Mouse (Mus musculus) spleen, adult 2 months (tissue): ENCODE results near the gene Gabrr2. TPM values are rescaled to one million over a fixed set of nuclear protein-coding genes. Genes with fewer than 3 reads are reported as not detected.

ENCODE experiments used
- DNase-seq, 2 experiments: peaks; one replicate each; pipeline versions ENCODE4 v3.0.0 to v3.0.0-alpha.2; 2012 to 2021; ENCODE audit warnings: low spot score in 2 of 2, low read depth in 1 of 2
- H3K27ac ChIP-seq: fragments of 200-500 bp; 2 replicates; pipeline ENCODE4 v1.5.1; 2012; ENCODE audit warnings: low read length, inconsistent platforms; ENCODE audit not compliant: insufficient read depth
- H3K27me3 ChIP-seq: fragments of 200-500 bp; 2 replicates; pipeline ENCODE4 v1.6.1; 2012; ENCODE audit warnings: mild to moderate bottlenecking, moderate library complexity, low read length, inconsistent platforms; ENCODE audit not compliant: control insufficient read depth, insufficient read depth
- H3K36me3 ChIP-seq: fragments of 200-500 bp; 2 replicates; pipeline ENCODE4 v1.6.1; 2012; ENCODE audit warnings: mild to moderate bottlenecking, low read length, inconsistent platforms; ENCODE audit not compliant: control insufficient read depth, insufficient read depth
- H3K4me1 ChIP-seq: fragments of 200-500 bp; 2 replicates; pipeline ENCODE4 v1.6.1; 2011; ENCODE audit warnings: inconsistent platforms; ENCODE audit not compliant: control insufficient read depth, insufficient read depth, insufficient read length
- H3K4me3 ChIP-seq: fragments of 200-500 bp; 2 replicates; pipeline ENCODE4 v1.5.1; 2011; ENCODE audit warnings: mild to moderate bottlenecking, inconsistent platforms; ENCODE audit not compliant: insufficient read depth, insufficient read length; ENCODE audit errors: extremely low read depth
- CTCF ChIP-seq: fragments of 200-500 bp; IDR thresholded peaks from 2 replicates; pipeline ENCODE4 v1.5.1; 2011; ENCODE audit warnings: mild to moderate bottlenecking, inconsistent platforms; ENCODE audit not compliant: insufficient read depth, insufficient read length, insufficient replicate concordance; ENCODE audit errors: extremely low read depth
- POLR2A ChIP-seq: fragments of 200-500 bp; IDR thresholded peaks from 2 replicates; pipeline ENCODE4 v1.6.1; 2011; ENCODE audit warnings: low read depth, low read length, inconsistent platforms
- WGBS: fragments of 180-500 bp; shearing (Covaris S2); methylation state at CpG from one replicate; pipeline ENCODE4 v1.1.7; 2018; 5-methylcytosine and 5-hydroxymethylcytosine counted together
- polyA plus RNA-seq: library from polyadenylated mRNA; depleted of rRNA; stranded (reverse); fragments of >200 nt; gene quantifications from 2 replicates; pipeline ENCODE4 v1.2.3, GENCODE M21; 2012

Gabrr2 gene
- polyA plus RNA-seq, 1 experiment, result 3.2 TPM

GRCm38 (mm10) chr4:33056317-33056716 lies 6.5 kb upstream of the Gabrr2 start:
- Histone ChIP-seq H3K36me3 (no peaks in the 10 kb centered on the region; the same call in 1 of the 2 replicates), H3K4me3 (no peak overlapping the region), H3K4me1 (no peaks in the 10 kb centered on the region), H3K27me3 (no peaks in the 10 kb centered on the region), H3K27ac (no peak overlapping the region)
- WGBS, result 92% methylated on average over 1 of the region's 1 CpGs
- no peak for DNase-seq
- TF ChIP-seq POLR2A (no peak), CTCF (no peak)

- Histone ChIP-seq H3K27me3 (no peaks in the 10 kb centered on the region), H3K36me3 (no peaks in the 10 kb centered on the region), H3K4me1 (no peaks in the 10 kb centered on the region), H3K4me3 (no peak overlapping the region), H3K27ac (peak overlapping the region; percentile 8; the same call in 1 of the 2 replicates)
- WGBS, result 92% methylated on average over 11 of the region's 11 CpGs
- no peak for DNase-seq
- no peak for TF ChIP-seq POLR2A
- TF ChIP-seq CTCF, result no peak
These were observed 4.7 kb upstream of the Gabrr2 start for GRCm38 (mm10) chr4:33057890-33058687.

- DNase-seq, result no peak
- 57% methylated on average over 7 of the region's 7 CpGs for whole genome bisulfite sequencing
- Histone ChIP-seq H3K27me3 (no peaks in the 10 kb centered on the region), H3K4me3 (no peak overlapping the region), H3K36me3 (no peaks in the 10 kb centered on the region), H3K4me1 (no peaks in the 10 kb centered on the region), H3K27ac (no peak overlapping the region)
- TF ChIP-seq POLR2A (no peak), CTCF (no peak)
These were observed 1.6 kb upstream of the Gabrr2 start for GRCm38 (mm10) chr4:33061158-33061557.

GRCm38 (mm10) chr4:33064986-33065385 lies 2.2 kb downstream of the Gabrr2 start:
- Histone ChIP-seq H3K27me3 (no peaks in the 10 kb centered on the region), H3K36me3 (no peaks in the 10 kb centered on the region), H3K4me3 (no peak overlapping the region), H3K27ac (no peak overlapping the region), H3K4me1 (no peaks in the 10 kb centered on the region)
- TF ChIP-seq POLR2A (no peak), CTCF (no peak)
- DNase-seq, result no peak
- WGBS, result 89% methylated on average over 6 of the region's 6 CpGs

- Histone ChIP-seq H3K27me3 (no peaks in the 10 kb centered on the region), H3K27ac (no peak overlapping the region), H3K36me3 (no peaks in the 10 kb centered on the region), H3K4me1 (no peaks in the 10 kb centered on the region), H3K4me3 (no peak overlapping the region)
- 81% methylated on average over 14 of the region's 14 CpGs for WGBS
- no peak for DNase-seq
- TF ChIP-seq POLR2A, result no peak
- no peak for TF ChIP-seq CTCF
These were observed 3.6 kb downstream of the Gabrr2 start for GRCm38 (mm10) chr4:33066223-33066960.

DNA sequence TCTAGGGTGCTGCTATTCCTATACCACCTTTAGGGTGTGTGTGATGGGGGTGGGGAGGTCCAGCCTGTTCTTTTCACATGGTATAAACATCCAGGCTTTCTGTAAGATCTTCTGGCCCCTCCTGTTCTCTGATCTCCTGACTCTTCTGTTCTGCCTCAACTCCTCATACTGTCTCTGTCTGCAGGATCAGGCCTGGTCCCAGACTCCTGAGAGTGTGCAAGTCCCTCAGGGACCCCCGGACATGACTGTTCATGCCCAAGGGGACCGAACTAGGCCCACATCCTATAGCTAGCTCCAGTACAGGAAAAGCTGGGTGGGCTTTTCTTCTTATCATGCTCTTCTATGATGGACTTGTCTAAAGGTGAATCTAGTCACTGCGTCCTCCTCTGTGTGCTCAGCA lies 4.5 kb downstream of the Gabrr2 start:
- no peak for TF ChIP-seq CTCF
- TF ChIP-seq POLR2A, result no peak
- H3K27me3 ChIP-seq, result no peaks in the 10 kb centered on the region

GRCm38 (mm10) chr4:33067826-33068225 lies 5.0 kb downstream of the Gabrr2 start:
- H3K27me3 ChIP-seq, result no peaks in the 10 kb centered on the region
- 91% methylated on average over 6 of the region's 6 CpGs for WGBS
- H3K27ac ChIP-seq, result no peak overlapping the region
- H3K4me1 ChIP-seq, result peaks cover 6% of the 10 kb centered on the region; the same call in 1 of the 2 replicates
- H3K4me3 ChIP-seq, result no peak overlapping the region
- H3K36me3 ChIP-seq, result no peaks in the 10 kb centered on the region
- no peak for DNase-seq
- TF ChIP-seq POLR2A (no peak), CTCF (no peak)

More for the DNA sequence above, 4.5 kb downstream of the Gabrr2 start:
- no peak overlapping the region for H3K4me3 ChIP-seq
- DNase-seq, result no peak
- 88% methylated on average over 3 of the region's 3 CpGs for WGBS
- no peaks in the 10 kb centered on the region for H3K36me3 ChIP-seq
- no peak overlapping the region for H3K27ac ChIP-seq
- H3K4me1 ChIP-seq, result peaks cover 2% of the 10 kb centered on the region; the same call in 1 of the 2 replicates
